Mouse (Mus musculus) intestine, embryonic 15.5 days (tissue): ENCODE data around the gene Dot1l. TPM values are rescaled to one million over a fixed set of nuclear protein-coding genes. Genes with fewer than 3 reads are reported as not detected.

Experiments used
- ATAC-seq: fragments of 200-750 bp; cut with Nextera tagmentation; 2 replicates; pipeline ENCODE4 v1.8.0; 2017; ENCODE audit warnings: moderate TSS enrichment, moderate library complexity
- H3K27ac ChIP-seq: fragments of 300-500 bp; sonication (generic); 2 replicates; pipeline ENCODE4 v1.5.1; 2015; ENCODE audit warnings: mild to moderate bottlenecking, inconsistent platforms
- H3K27me3 ChIP-seq: fragments of 300-500 bp; sonication (generic); replicated peaks from 2 replicates; pipeline ENCODE4 v1.6.1; 2015; ENCODE audit warnings: inconsistent platforms
- H3K36me3 ChIP-seq: fragments of 300-500 bp; sonication (generic); 2 replicates; pipeline ENCODE4 v1.6.1; 2015; ENCODE audit warnings: inconsistent platforms
- H3K4me1 ChIP-seq: fragments of 300-500 bp; sonication (generic); replicated peaks from 2 replicates; pipeline ENCODE4 v1.6.1; 2015; ENCODE audit warnings: inconsistent platforms
- H3K4me2 ChIP-seq: fragments of 300-500 bp; sonication (generic); replicated peaks from 2 replicates; pipeline ENCODE4 v1.6.1; 2015; ENCODE audit warnings: mild to moderate bottlenecking, inconsistent platforms
- H3K4me3 ChIP-seq: fragments of 300-500 bp; sonication (generic); replicated peaks from 2 replicates; pipeline ENCODE4 v1.5.1; 2015; ENCODE audit warnings: inconsistent platforms
- H3K9ac ChIP-seq: fragments of 300-500 bp; sonication (generic); 2 replicates; pipeline ENCODE4 v1.6.1; 2015; ENCODE audit warnings: inconsistent platforms
- H3K9me3 ChIP-seq: fragments of 300-500 bp; sonication (generic); 2 replicates; pipeline ENCODE4 v1.6.1; 2016; ENCODE audit warnings: inconsistent platforms
- WGBS: fragments of 180-500 bp; shearing (Covaris S2); methylation state at CpG from one replicate; pipeline ENCODE4 v1.1.7; 2015; 5-methylcytosine and 5-hydroxymethylcytosine counted together
- microRNA counts: library from miRNA; unstranded; fragments of <30 nt; microRNA quantifications from one replicate; lab custom pipeline; 2016
- polyA plus RNA-seq: library from polyadenylated mRNA; unstranded; fragments of >200 nt; fragmentation: Nextera tagmentation; extraction: Ambion mirVana; gene quantifications from 2 replicates; pipeline ENCODE4 v1.2.1, GENCODE M21; 2015

Gene Dot1l
- polyA plus RNA-seq, 1 experiment from 2014 or later: 12.0 TPM

DNA sequence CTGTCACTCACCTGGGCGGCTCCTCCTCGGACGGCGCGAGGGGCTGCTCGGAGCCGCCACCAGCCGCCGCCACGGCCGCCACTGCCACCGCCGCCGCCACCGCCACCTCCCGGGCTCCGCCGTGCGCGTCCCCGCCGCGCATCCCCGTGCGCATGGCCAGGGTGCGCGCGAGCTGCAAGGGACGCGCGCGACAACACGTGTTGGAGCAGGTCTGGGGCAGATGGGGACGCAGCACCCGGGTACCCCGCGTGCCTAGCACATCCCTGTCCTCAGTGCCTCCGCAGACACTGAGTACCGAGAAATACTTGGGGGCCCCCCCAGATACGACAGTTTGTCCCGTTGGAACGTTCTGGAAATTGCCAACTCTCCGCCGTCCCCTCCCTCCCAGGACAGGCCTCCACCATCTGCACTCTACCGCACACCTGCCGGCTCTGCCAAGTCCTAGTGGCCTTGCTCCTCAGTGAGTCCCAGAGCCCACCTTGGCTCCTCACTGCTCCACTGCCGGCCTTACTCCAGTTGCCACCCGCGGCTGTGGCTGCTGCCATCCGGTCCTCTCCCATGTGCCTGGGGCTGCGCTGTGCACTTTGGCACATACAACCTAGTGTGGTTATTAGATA, 89.0 kb downstream of the Dot1l start, which contains the start of gene Lingo3:
Gene Lingo3 (minus strand): TSS at position 109 of the 617 bp plus-strand sequence.
- Histone ChIP-seq H3K27me3 (peaks cover 47% of the 10 kb centered on the region), H3K4me1 (peaks cover 10% of the 10 kb centered on the region; the same call in 1 of the 2 replicates), H3K9me3 (no peaks in the 10 kb centered on the region), H3K9ac (peak within 1 kb of the TSS; percentile 45), H3K36me3 (no peaks in the 10 kb centered on the region), H3K4me2 (peak within 1 kb of the TSS; percentile 83), H3K4me3 (peak within 1 kb of the TSS; percentile 41), H3K27ac (no peak within 1 kb of the TSS)
- WGBS: 5% methylated on average over 38 of the region's 51 CpGs
- ATAC-seq: no peak; the same call in 1 of the 2 replicates

MicroRNAs encoded within 50 kb of the gene (microRNA counts, 519-probe panel; counts per million panel counts)
- microRNA mmu-miR-1982 (lab: Ali Mortazavi, UCI): 97.1 counts per million, percentile 29 among the panel's probes with 10 or more counts

Other genes with a start within 250 kb of the Dot1l start
- 0.09 and 0.19 TPM in 2 replicates for gene Atp8b3, start 216.1 kb upstream of the Dot1l start, polyA plus RNA-seq
- 23.6 and 25.0 TPM in 2 replicates for gene Rexo1, start 193.6 kb upstream of the Dot1l start, polyA plus RNA-seq
- 8.3 TPM in 2 replicates for gene Klf16, start 177.9 kb upstream of the Dot1l start, polyA plus RNA-seq
- gene Abhd17a, start 164.9 kb upstream of the Dot1l start, polyA plus RNA-seq: 95.7 and 101 TPM in 2 replicates
- 105 and 114 TPM in 2 replicates for gene Scamp4, start 152.3 kb upstream of the Dot1l start, polyA plus RNA-seq
- 6.4 and 6.6 TPM in 2 replicates for gene Adat3, start 152.3 kb upstream of the Dot1l start, polyA plus RNA-seq
- 3.9 and 4.1 TPM in 2 replicates for gene Gm49322, start 149.2 kb upstream of the Dot1l start, polyA plus RNA-seq
- 134 and 152 TPM in 2 replicates for gene Csnk1g2, start 132.4 kb upstream of the Dot1l start, polyA plus RNA-seq
- gene Btbd2, start 98.1 kb upstream of the Dot1l start, polyA plus RNA-seq: 54.9 and 62.4 TPM in 2 replicates
- 68.8 and 73.0 TPM in 2 replicates for gene Mknk2, start 77.1 kb upstream of the Dot1l start, polyA plus RNA-seq
- gene Mob3a, start 53.2 kb upstream of the Dot1l start, polyA plus RNA-seq: 40.4 and 43.0 TPM in 2 replicates
- 22.3 and 26.5 TPM in 2 replicates for gene Izumo4, start 53.0 kb upstream of the Dot1l start, polyA plus RNA-seq
- gene Ap3d1, start 12.9 kb upstream of the Dot1l start, polyA plus RNA-seq: 70.5 and 71.4 TPM in 2 replicates
- 63.7 and 69.7 TPM in 2 replicates for gene Sf3a2, start 43.0 kb downstream of the Dot1l start, polyA plus RNA-seq
- gene Plekhj1, start 43.4 kb downstream of the Dot1l start, polyA plus RNA-seq: 132 and 133 TPM in 2 replicates
- gene Amh, start 50.0 kb downstream of the Dot1l start, polyA plus RNA-seq: not detected in 2 replicates
- gene Jsrp1, start 58.3 kb downstream of the Dot1l start, polyA plus RNA-seq: 0.88 and 1.2 TPM in 2 replicates
- gene Oaz1, start 71.5 kb downstream of the Dot1l start, polyA plus RNA-seq: 1,393 and 1,601 TPM in 2 replicates
- gene Lingo3, start 88.8 kb downstream of the Dot1l start, polyA plus RNA-seq: 0.05 and 0.09 TPM in 2 replicates
- gene Lsm7, start 100.0 kb downstream of the Dot1l start, polyA plus RNA-seq: 270 and 286 TPM in 2 replicates
- 34.8 and 37.8 TPM in 2 replicates for gene Sppl2b, start 100.1 kb downstream of the Dot1l start, polyA plus RNA-seq
- 0.05 TPM in 1 of 2 replicates, not detected in the other for gene Tmprss9, start 116.6 kb downstream of the Dot1l start, polyA plus RNA-seq
- 363 and 364 TPM in 2 replicates for gene Timm13, start 145.8 kb downstream of the Dot1l start, polyA plus RNA-seq
- gene Lmnb2, start 163.0 kb downstream of the Dot1l start, polyA plus RNA-seq: 41.0 and 42.6 TPM in 2 replicates
- gene Gadd45b, start 174.9 kb downstream of the Dot1l start, polyA plus RNA-seq: 26.6 and 29.9 TPM in 2 replicates